In the genomic region with DNA sequence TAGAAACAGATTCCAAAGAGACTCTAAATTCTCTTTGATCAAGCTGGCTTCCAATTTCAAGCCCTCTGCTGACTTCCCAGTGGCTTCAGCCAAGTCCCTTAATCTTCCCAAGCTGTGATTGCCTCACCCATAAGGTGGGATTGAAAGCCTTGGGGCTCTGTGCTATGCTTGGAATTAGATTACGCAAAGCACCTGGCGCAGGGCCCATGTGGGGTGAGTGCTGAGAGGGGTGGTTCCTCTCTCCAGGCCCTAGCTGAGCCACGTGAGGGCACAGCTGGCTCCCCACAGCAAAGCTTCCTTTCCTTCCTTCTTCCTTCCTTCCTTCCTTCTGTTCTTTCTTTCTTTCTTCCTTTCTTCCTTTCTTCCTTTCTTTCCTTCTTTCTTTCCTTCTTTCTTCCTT, we compare ENCODE assay signal across 7 mouse cellular contexts. TPM values are rescaled to one million over a fixed set of nuclear protein-coding genes. Genes with fewer than 3 reads are reported as not detected.
A peak's percentile ranks its signal among the peaks of the same experiment; 100 is the strongest.
DNase-seq lines count a peak whose midpoint lies in the region; ATAC-seq and TF ChIP-seq lines count a peak whose summit lies in the region.

No protein-coding gene starts in this region.

- 43% methylated on average over 3 of the region's 3 CpGs for WGBS in midbrain, postnatal 0 days

- H3K9me3 ChIP-seq in midbrain, postnatal 0 days (ENCODE audit: low read length): no peaks in the 10 kb centered on the region

- no peak for TF ChIP-seq CTCF in midbrain, postnatal 0 days (IDR thresholded peaks at IDR 0.05)

- H3K27me3 ChIP-seq in midbrain, postnatal 0 days (ENCODE audit: insufficient read depth, low read length): no peaks in the 10 kb centered on the region

- DNase-seq in NIH3T3 (ENCODE audit: low read depth): peak; percentile 95
- peak; percentile 88 to 92 for DNase-seq in adrenal gland, postnatal 36 days
- peak; percentile 82 for DNase-seq in heart, postnatal 25 days (ENCODE audit: low spot score)
- DNase-seq in ovary, adult 18-20 months (ENCODE audit: low spot score): peak; percentile 84
- no peak for DNase-seq in midbrain, postnatal 0 days (ENCODE audit: low spot score)
- no peak for DNase-seq in spleen, postnatal 4 days (ENCODE audit: low spot score in 2 of 2)
- no peak for DNase-seq in layer of hippocampus, adult 8-10 months (ENCODE audit: low spot score in 2 of 2)

- H3K4me1 ChIP-seq in midbrain, postnatal 0 days (ENCODE audit: insufficient read depth, low read length): no peaks in the 10 kb centered on the region

- no peak overlapping the region for H3K4me2 ChIP-seq in midbrain, postnatal 0 days (ENCODE audit: low read depth, low read length, poor library complexity, severe bottlenecking)

- H3K36me3 ChIP-seq in midbrain, postnatal 0 days (ENCODE audit: insufficient read depth, low read length): no peaks in the 10 kb centered on the region

- no peak overlapping the region for H3K4me3 ChIP-seq in midbrain, postnatal 0 days (ENCODE audit: low read depth, low read length)

- intact Hi-C loops in heart, postnatal 25 days (cut with DNase I): loop anchor here (5.0 kb wide), 3 partner anchors 155 to 370 kb away; no protein-coding TSS in a partner anchor

- no peak for ATAC-seq in midbrain, postnatal 0 days (ENCODE audit: low FRiP score)

- no peak overlapping the region for H3K9ac ChIP-seq in midbrain, postnatal 0 days (replicated peaks; ENCODE audit: low read length, poor library complexity, severe bottlenecking)

- no peak overlapping the region for H3K27ac ChIP-seq in midbrain, postnatal 0 days (ENCODE audit: low read depth, low read length)

RNA-seq across cellular contexts. Expression of gene Bod1, which starts 54.4 kb away (rescaled TPM):
- total RNA-seq in adrenal gland, postnatal 36 days (2021): 10 to 100 TPM; 64.4 to 73.4 TPM
- total RNA-seq in heart, postnatal 25 days (2021): 100 to 1,000 TPM; 115 to 121 TPM
- total RNA-seq in midbrain, postnatal 0 days (2014; rRNA removed): 91.6 and 129 TPM in 2 replicates
- 126 and 134 TPM in 2 replicates for polyA plus RNA-seq in midbrain, postnatal 0 days (2015; fragmentation: Nextera tagmentation; extraction: Ambion mirVana)
- 100 to 1,000 TPM in 1 of 4 experiments, 10 to 100 TPM in 3; 91.2 to 101 (median 93.4) TPM for total RNA-seq in layer of hippocampus, adult 8-10 months (2022)

Comparison
In these comparisons a context has a peak if more than half of its experiments do, and no peak if none do; other contexts are left out.
1. DNase-seq: peak in NIH3T3 (single experiment), adrenal gland, postnatal 36 days (2 of 2), heart, postnatal 25 days (single experiment) and ovary, adult 18-20 months (single experiment); none in midbrain, postnatal 0 days (single experiment), spleen, postnatal 4 days (0 of 2) and layer of hippocampus, adult 8-10 months (0 of 2).